Mouse (Mus musculus): ENCODE data around the gene Enpp1. TPM values are rescaled to one million over a fixed set of nuclear protein-coding genes. Genes with fewer than 3 reads are reported as not detected.
A peak's percentile ranks its signal among the peaks of the same experiment; 100 is the strongest.

The Enpp1 gene
- polyA plus RNA-seq, 1 experiment from 2014 or later = 2.2 TPM

DNA sequence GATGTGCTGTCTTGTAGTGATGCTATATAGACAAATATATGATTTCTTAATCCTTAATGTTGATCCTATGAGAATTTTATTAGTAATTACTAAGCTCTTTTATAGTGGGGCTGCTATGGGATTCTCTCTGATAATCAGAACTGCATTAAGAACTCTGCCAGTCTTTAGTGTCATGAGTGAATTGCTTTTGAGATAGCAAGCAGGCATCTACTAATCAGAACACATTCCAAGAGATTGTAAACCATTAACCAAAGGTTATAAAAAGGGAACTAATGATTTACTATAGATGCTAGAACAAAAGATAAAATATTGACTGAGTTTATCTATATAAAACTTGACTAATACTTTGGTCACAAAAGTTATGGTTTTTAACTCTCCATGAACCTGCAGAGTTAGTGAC, 108.2 kb downstream of the Enpp1 start:
- H3K27ac ChIP-seq (replicated peaks) = no peak overlapping the region
- 0 out of 2 replicates have a peak, but pooled peaks cover 2% of the 10 kb centered on the region for H3K9me3 ChIP-seq
- H3K4me3 ChIP-seq = no peak overlapping the region
- H3K27me3 ChIP-seq = no peaks in the 10 kb centered on the region
- H3K9ac ChIP-seq (replicated peaks) = no peak overlapping the region
- no peaks in the 10 kb centered on the region for H3K4me1 ChIP-seq
- H3K4me2 ChIP-seq (replicated peaks) = no peak overlapping the region
- H3K36me3 ChIP-seq = no peaks in the 10 kb centered on the region
- ATAC-seq (ENCODE audit: low FRiP score, low read depth) = no peak

DNA sequence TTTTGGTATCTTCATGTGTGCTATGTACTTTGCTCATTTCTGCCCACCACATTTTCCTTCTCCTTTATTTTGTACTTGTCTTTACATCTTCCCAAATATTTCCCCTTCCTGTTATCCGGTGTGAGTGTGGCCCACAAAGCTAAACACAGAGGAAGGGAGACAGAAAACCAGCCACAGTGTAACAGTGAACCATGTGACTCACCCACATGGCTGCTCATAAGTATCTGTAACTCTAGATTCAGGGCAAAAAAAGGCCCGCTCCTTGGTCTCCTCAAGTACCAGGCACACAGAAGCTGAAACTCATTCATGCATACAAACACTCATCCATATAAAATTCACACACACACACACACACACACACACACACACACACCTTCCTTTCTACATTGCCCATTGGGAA, 108.9 kb downstream of the Enpp1 start:
- ATAC-seq (ENCODE audit: low FRiP score, low read depth) = no peak

DNA sequence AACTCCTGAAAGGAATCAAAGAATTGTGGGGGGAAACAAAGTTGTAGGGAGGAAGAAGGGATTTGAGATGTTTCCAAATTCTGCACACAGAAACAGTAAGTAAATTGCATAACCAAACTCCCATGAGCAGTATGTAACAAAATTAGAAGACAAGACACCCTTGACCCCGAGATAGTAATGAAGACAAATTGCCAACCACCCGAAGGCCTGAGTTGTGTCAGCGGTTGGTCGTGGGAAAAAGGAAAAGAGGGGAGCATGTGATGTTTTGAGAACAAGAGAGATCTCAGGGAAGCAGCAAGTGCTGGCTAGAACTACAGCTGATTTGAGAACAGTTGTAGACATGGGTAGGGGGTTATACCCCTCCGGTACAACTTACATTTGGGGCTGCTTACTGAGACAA, 112.2 kb downstream of the Enpp1 start:
- no peak for ATAC-seq (ENCODE audit: low FRiP score, low read depth)
- H3K4me1 ChIP-seq = peaks cover 10% of the 10 kb centered on the region; the same call in 1 of the 2 replicates
- WGBS = 88% methylated on average over 5 of the region's 5 CpGs

More for the DNA sequence above, 108.9 kb downstream of the Enpp1 start:
- H3K4me3 ChIP-seq = no peak overlapping the region
- no peaks in the 10 kb centered on the region for H3K36me3 ChIP-seq
- H3K27ac ChIP-seq (replicated peaks) = no peak overlapping the region
- no peak overlapping the region for H3K4me2 ChIP-seq (replicated peaks)
- no peaks in the 10 kb centered on the region for H3K27me3 ChIP-seq
- H3K9me3 ChIP-seq = 0 out of 2 replicates have a peak, but pooled peaks cover 2% of the 10 kb centered on the region
- no peaks in the 10 kb centered on the region for H3K4me1 ChIP-seq
- 89% methylated on average over 2 of the region's 2 CpGs for WGBS
- H3K9ac ChIP-seq (replicated peaks) = no peak overlapping the region

DNA sequence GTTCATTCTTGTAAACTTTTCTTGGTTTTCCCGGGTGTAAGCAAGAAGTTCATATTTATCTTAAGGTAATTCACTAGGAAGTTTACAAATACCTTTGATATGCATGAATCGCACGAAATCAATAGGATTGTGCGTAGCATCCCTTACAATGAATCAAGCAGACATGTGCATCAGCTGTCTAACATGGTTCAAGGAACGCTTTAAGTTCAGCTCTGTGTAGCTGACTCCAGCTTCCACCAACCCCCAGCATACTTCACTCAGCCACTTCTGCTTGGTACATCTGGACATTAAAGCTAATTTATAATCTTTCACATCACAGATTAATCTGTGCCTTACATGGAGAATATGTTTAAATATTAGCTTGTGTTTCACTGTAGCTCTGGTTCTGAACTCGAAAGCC, 113.3 kb downstream of the Enpp1 start:
- peaks cover 11% of the 10 kb centered on the region; the same call in 1 of the 2 replicates for H3K27me3 ChIP-seq
- H3K9ac ChIP-seq (replicated peaks) = no peak overlapping the region
- H3K9me3 ChIP-seq = no peaks in the 10 kb centered on the region
- peaks cover 10% of the 10 kb centered on the region; the same call in 1 of the 2 replicates for H3K4me1 ChIP-seq
- no peak overlapping the region for H3K4me3 ChIP-seq
- WGBS = 84% methylated on average over 6 of the region's 6 CpGs
- ATAC-seq (ENCODE audit: low FRiP score, low read depth) = no peak
- H3K4me2 ChIP-seq (replicated peaks) = no peak overlapping the region
- H3K27ac ChIP-seq (replicated peaks) = no peak overlapping the region
- no peaks in the 10 kb centered on the region for H3K36me3 ChIP-seq

More for the DNA sequence above, 112.2 kb downstream of the Enpp1 start:
- Histone ChIP-seq H3K27me3 (peaks cover 11% of the 10 kb centered on the region; the same call in 1 of the 2 replicates), H3K4me2 (replicated peaks) (no peak overlapping the region), H3K9ac (replicated peaks) (no peak overlapping the region), H3K9me3 (0 out of 2 replicates have a peak, but pooled peaks cover 2% of the 10 kb centered on the region), H3K36me3 (no peaks in the 10 kb centered on the region), H3K27ac (replicated peaks) (no peak overlapping the region), H3K4me3 (no peak overlapping the region)

DNA sequence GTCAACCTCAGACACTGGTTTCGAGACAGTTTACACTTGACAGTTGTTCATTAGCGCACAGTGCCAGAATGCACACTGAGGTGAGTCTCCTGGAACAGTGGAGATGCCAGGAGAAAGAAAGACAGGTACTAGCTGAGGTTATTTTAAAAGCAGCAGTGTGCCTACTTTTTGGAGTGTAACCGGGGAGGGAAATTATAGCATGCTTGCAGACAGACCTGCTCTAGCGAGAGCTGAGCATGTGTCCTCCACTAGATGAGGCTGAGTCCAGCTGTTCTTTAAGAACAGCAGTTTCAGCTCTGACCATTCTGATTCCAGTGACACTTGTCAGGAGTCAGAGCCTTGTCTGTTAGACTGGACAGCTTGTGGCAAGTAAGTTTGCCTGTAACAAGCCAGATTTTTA, 114.2 kb downstream of the Enpp1 start:
- H3K9ac ChIP-seq (replicated peaks) = no peak overlapping the region
- ATAC-seq (ENCODE audit: low FRiP score, low read depth) = no peak
- no peak overlapping the region for H3K4me2 ChIP-seq (replicated peaks)
- H3K4me1 ChIP-seq = peaks cover 10% of the 10 kb centered on the region; the same call in 1 of the 2 replicates
- no peak overlapping the region for H3K4me3 ChIP-seq
- WGBS = 86% methylated on average over 4 of the region's 4 CpGs
- H3K36me3 ChIP-seq = no peaks in the 10 kb centered on the region
- H3K9me3 ChIP-seq = no peaks in the 10 kb centered on the region
- no peak overlapping the region for H3K27ac ChIP-seq (replicated peaks)
- H3K27me3 ChIP-seq = peaks cover 11% of the 10 kb centered on the region; the same call in 1 of the 2 replicates

DNA sequence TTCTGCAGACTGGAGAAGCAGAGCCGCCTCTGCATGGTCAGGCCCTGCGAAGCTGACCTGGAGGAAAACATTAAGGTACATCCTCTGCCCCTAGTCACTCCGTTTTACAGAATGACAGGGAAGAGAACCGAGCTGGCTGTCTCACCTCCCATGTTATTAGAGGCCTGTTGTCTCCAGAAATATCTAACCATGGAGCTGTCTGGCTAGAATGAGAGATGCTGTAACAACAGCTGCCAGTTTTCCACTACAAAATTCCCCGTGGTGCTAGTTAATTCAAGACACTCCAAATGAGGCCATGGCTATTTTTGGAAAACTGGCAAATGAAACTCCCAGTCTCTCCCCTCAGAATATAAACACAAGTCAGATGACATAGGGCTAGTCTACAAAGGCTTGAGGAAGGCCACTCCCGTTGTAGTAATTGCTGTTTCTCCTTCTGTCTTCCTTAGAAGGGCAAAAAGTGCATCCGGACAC, 115.1 kb downstream of the Enpp1 start:
- no peaks in the 10 kb centered on the region for H3K9me3 ChIP-seq
- no peak overlapping the region for H3K27ac ChIP-seq (replicated peaks)
- H3K4me3 ChIP-seq = no peak overlapping the region
- 67% methylated on average over 7 of the region's 7 CpGs for WGBS
- ATAC-seq (ENCODE audit: low FRiP score, low read depth) = no peak
- peaks cover 11% of the 10 kb centered on the region; the same call in 1 of the 2 replicates for H3K27me3 ChIP-seq
- peaks cover 10% of the 10 kb centered on the region; the same call in 1 of the 2 replicates for H3K4me1 ChIP-seq
- H3K4me2 ChIP-seq (replicated peaks) = peak overlapping the region; percentile 66; the same call in 1 of the 2 replicates
- no peak overlapping the region for H3K9ac ChIP-seq (replicated peaks)
- no peaks in the 10 kb centered on the region for H3K36me3 ChIP-seq

DNA sequence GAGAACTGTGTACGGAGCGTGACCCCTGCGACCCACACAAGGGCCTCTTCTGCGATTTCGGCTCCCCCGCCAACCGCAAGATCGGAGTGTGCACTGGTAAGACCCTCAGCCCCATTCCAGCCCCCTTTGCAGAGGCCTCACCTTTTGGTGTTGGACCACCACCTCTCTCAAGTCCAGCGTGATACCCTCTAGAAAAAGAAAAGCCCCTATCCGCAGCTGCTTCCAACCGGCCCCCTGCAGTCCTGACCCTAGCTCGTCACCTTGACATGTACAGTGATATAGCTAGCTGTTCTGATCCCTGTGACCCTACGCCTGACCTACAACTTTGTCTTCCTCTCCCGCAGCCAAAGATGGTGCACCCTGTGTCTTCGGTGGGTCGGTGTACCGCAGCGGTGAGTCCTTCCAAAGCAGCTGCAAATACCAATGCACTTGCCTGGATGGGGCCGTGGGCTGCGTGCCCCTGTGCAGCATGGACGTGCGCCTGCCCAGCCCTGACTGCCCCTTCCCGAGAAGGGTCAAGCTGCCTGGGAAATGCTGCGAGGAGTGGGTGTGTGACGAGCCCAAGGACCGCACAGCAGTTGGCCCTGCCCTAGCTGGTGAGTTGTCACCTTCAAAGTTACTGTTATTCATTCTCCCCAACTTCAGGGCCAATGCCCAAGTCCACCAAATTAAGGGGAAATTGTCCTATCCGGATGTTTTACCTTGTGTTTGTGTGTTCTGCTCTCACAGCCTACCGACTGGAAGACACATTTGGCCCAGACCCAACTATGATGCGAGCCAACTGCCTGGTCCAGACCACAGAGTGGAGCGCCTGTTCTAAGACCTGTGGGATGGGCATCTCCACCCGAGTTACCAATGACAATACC, 115.7 kb downstream of the Enpp1 start:
- peak overlapping the region; percentile 66 for H3K4me2 ChIP-seq (replicated peaks)
- H3K27me3 ChIP-seq = peaks cover 11% of the 10 kb centered on the region; the same call in 1 of the 2 replicates
- ATAC-seq (ENCODE audit: low FRiP score, low read depth) = peak; percentile 24
- H3K9ac ChIP-seq (replicated peaks) = peak overlapping the region; percentile 68
- H3K9me3 ChIP-seq = no peaks in the 10 kb centered on the region
- H3K36me3 ChIP-seq = no peaks in the 10 kb centered on the region
- WGBS = 12% methylated on average over 31 of the region's 31 CpGs
- peaks cover 10% of the 10 kb centered on the region; the same call in 1 of the 2 replicates for H3K4me1 ChIP-seq
- H3K27ac ChIP-seq (replicated peaks) = peak overlapping the region; percentile 78
- H3K4me3 ChIP-seq = peak overlapping the region; percentile 68

DNA sequence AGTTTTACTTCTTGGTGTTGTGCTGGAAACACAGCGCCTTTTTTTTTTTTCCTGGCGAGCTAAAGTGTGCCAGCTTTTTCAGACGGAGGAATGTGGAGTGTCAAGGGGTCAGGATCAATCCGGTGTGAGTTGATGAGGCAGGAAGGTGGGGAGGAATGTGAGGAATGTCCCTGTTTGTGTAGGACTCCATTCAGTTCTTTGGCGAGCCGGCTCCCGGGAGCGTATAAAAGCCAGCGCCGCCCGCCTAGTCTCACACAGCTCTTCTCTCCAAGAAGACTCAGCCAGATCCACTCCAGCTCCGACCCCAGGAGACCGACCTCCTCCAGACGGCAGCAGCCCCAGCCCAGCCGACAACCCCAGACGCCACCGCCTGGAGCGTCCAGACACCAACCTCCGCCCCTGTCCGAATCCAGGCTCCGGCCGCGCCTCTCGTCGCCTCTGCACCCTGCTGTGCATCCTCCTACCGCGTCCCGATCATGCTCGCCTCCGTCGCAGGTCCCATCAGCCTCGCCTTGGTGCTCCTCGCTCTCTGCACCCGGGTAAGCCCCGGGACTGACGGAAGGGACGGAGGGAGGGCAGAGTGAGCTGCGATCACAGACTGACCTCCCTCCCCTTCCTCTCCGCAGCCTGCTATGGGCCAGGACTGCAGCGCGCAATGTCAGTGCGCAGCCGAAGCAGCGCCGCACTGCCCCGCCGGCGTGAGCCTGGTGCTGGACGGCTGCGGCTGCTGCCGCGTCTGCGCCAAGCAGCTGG, 116.5 kb downstream of the Enpp1 start, which contains the start of gene Ccn2:
Gene Ccn2, plus strand, starts transcription at position 193 of the 753 bp plus-strand sequence.
- ATAC-seq (ENCODE audit: low FRiP score, low read depth) = peak; percentile 94
- peak within 1 kb of the TSS; percentile 68 for H3K4me3 ChIP-seq
- H3K4me1 ChIP-seq = peaks cover 14% of the 10 kb centered on the region
- H3K9me3 ChIP-seq = no peaks in the 10 kb centered on the region
- peak within 1 kb of the TSS; percentile 68 for H3K9ac ChIP-seq (replicated peaks)
- WGBS = under 1% methylated on average over 53 of the region's 53 CpGs
- no peaks in the 10 kb centered on the region for H3K36me3 ChIP-seq
- H3K27ac ChIP-seq (replicated peaks) = peak within 1 kb of the TSS; percentile 78
- peaks cover 11% of the 10 kb centered on the region; the same call in 1 of the 2 replicates for H3K27me3 ChIP-seq
- H3K4me2 ChIP-seq (replicated peaks) = peak within 1 kb of the TSS; percentile 66

DNA sequence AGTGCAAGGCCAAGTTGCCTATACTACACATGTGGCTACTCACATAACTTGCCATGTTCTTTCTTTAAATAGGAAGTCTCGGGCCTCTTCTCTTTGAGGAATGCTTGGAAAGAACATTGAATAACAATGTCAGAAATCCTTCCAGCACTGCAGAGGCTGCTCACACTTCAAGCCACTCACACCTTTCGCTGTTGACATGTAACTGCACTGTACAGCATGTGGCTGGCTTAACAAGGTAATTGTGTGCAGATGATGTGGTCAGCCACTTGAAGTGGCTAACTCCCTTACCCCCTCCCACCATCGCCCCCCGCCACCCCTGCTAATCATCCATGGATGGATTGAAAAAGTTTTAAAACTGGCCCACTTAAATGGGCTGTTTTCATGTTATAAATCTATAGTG, 118.4 kb downstream of the Enpp1 start:
- Histone ChIP-seq H3K27me3 (peaks cover 11% of the 10 kb centered on the region; the same call in 1 of the 2 replicates), H3K27ac (replicated peaks) (no peak overlapping the region), H3K4me1 (peaks cover 14% of the 10 kb centered on the region), H3K9ac (replicated peaks) (no peak overlapping the region), H3K36me3 (no peaks in the 10 kb centered on the region), H3K4me2 (replicated peaks) (no peak overlapping the region), H3K4me3 (no peak overlapping the region), H3K9me3 (no peaks in the 10 kb centered on the region)
- ATAC-seq (ENCODE audit: low FRiP score, low read depth) = no peak
- WGBS = 72% methylated on average over 4 of the region's 4 CpGs

DNA sequence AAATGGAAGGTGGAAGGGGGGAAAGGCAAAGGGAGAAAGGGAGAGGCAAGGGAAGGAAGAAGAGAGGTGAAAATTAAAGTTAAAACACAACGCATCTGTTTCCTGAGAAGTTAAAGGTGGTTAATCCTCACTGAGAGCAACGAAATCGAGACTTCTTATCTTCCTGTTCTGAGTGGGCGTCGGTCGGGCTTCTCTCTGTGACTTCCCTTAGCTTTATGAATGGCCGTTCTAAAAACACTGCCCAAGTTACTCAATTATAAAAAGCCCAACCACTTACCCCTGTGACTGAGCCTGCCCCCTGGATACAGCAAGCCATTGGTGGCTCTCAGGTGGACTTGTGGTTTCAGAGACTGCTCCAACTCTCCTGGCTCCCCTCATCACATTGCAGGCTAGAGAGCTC, 119.0 kb downstream of the Enpp1 start:
- Histone ChIP-seq H3K27ac (replicated peaks) (no peak overlapping the region), H3K9me3 (no peaks in the 10 kb centered on the region), H3K9ac (replicated peaks) (no peak overlapping the region), H3K27me3 (peaks cover 11% of the 10 kb centered on the region; the same call in 1 of the 2 replicates), H3K4me3 (no peak overlapping the region), H3K36me3 (no peaks in the 10 kb centered on the region), H3K4me2 (replicated peaks) (no peak overlapping the region), H3K4me1 (peaks cover 14% of the 10 kb centered on the region)
- WGBS = 76% methylated on average over 7 of the region's 7 CpGs
- ATAC-seq (ENCODE audit: low FRiP score, low read depth) = no peak

DNA sequence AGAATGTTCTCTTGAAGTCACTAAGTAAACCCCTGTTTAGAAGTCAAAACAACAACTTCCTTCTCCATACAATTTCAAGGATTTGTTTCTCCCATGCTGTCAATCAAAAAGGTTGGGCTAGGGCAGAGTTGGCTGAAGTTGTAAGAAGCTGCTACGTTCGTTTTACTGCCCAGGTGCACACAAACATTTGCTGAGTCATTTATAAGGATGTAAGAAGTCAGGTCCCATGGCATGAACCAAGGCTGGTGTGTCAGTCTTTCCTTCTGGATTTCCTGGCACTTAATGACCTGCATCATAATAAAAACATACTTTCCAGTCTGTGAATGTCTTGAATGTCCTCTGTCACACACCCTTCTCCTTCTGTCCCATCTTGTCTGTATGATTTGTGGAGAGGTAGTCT, 119.6 kb downstream of the Enpp1 start:
- peaks cover 11% of the 10 kb centered on the region; the same call in 1 of the 2 replicates for H3K27me3 ChIP-seq
- WGBS = 80% methylated on average over 2 of the region's 2 CpGs
- no peak overlapping the region for H3K4me3 ChIP-seq
- ATAC-seq (ENCODE audit: low FRiP score, low read depth) = no peak
- H3K4me2 ChIP-seq (replicated peaks) = no peak overlapping the region
- H3K9ac ChIP-seq (replicated peaks) = no peak overlapping the region
- H3K9me3 ChIP-seq = no peaks in the 10 kb centered on the region
- H3K4me1 ChIP-seq = peaks cover 14% of the 10 kb centered on the region
- no peaks in the 10 kb centered on the region for H3K36me3 ChIP-seq
- H3K27ac ChIP-seq (replicated peaks) = no peak overlapping the region

All from midbrain, embryonic 12.5 days (tissue).